Mouse (Mus musculus) neural tube, embryonic 11.5 days (tissue): ENCODE measurements around the gene Cfap97d1. TPM values are rescaled to one million over a fixed set of nuclear protein-coding genes. Genes with fewer than 3 reads are reported as not detected.

Experiments
- ATAC-seq: fragments of 200-750 bp; cut with Nextera tagmentation; 2 replicates; pipeline ENCODE4 v1.8.0; 2017; ENCODE audit warnings: moderate number of reproducible peaks, mild to moderate bottlenecking, moderate TSS enrichment, moderate library complexity; ENCODE audit not compliant: insufficient read depth, low FRiP score, low TSS enrichment
- DNase-seq: peaks from one replicate; pipeline ENCODE4 v3.0.0-alpha.2; 2015; ENCODE audit warnings: low spot score
- H3K27ac ChIP-seq: fragments of 300-500 bp; sonication (generic); 2 replicates; pipeline ENCODE4 v1.5.1; 2014; ENCODE audit warnings: low read depth, mild to moderate bottlenecking, low read length
- H3K27me3 ChIP-seq: fragments of 300-500 bp; sonication (generic); 2 replicates; pipeline ENCODE4 v1.6.1; 2014; ENCODE audit warnings: mild to moderate bottlenecking, low read length, mixed read lengths; ENCODE audit not compliant: control insufficient read depth, insufficient read depth
- H3K36me3 ChIP-seq: fragments of 300-500 bp; sonication (generic); 2 replicates; pipeline ENCODE4 v1.6.1; 2014; ENCODE audit warnings: mild to moderate bottlenecking, low read length, moderate library complexity, mixed read lengths; ENCODE audit not compliant: control insufficient read depth, insufficient read depth
- H3K4me1 ChIP-seq: fragments of 300-500 bp; sonication (generic); 2 replicates; pipeline ENCODE4 v1.6.1; 2014; ENCODE audit warnings: low read length, mixed read lengths; ENCODE audit not compliant: control insufficient read depth, insufficient read depth
- H3K4me2 ChIP-seq: fragments of 300-500 bp; sonication (generic); 2 replicates; pipeline ENCODE4 v1.6.1; 2014; ENCODE audit warnings: low read depth, mild to moderate bottlenecking, moderate library complexity
- H3K4me3 ChIP-seq: fragments of 300-500 bp; sonication (generic); 2 replicates; pipeline ENCODE4 v1.5.1; 2014; ENCODE audit warnings: low read depth, low read length
- H3K9ac ChIP-seq: fragments of 300-500 bp; sonication (generic); 2 replicates; pipeline ENCODE4 v1.6.1; 2014; ENCODE audit warnings: mild to moderate bottlenecking, low read length
- H3K9me3 ChIP-seq: fragments of 300-500 bp; sonication (generic); 2 replicates; pipeline ENCODE4 v1.6.1; 2016; ENCODE audit warnings: low read length; ENCODE audit not compliant: control insufficient read depth
- WGBS: fragments of 180-500 bp; shearing (Covaris S2); extraction: QIAGEN DNeasy Blood & Tissue Kit; methylation state at CpG from one replicate; pipeline ENCODE4 v1.1.7; 2014; 5-methylcytosine and 5-hydroxymethylcytosine counted together
- polyA plus RNA-seq: library from polyadenylated mRNA; unstranded; fragments of >200 nt; fragmentation: Nextera tagmentation; extraction: Ambion mirVana; gene quantifications from 2 replicates; pipeline ENCODE4 v1.2.1, GENCODE M21; 2014

Gene Cfap97d1
- polyA plus RNA-seq, 1 experiment from 2014 or later, result not detected

DNA sequence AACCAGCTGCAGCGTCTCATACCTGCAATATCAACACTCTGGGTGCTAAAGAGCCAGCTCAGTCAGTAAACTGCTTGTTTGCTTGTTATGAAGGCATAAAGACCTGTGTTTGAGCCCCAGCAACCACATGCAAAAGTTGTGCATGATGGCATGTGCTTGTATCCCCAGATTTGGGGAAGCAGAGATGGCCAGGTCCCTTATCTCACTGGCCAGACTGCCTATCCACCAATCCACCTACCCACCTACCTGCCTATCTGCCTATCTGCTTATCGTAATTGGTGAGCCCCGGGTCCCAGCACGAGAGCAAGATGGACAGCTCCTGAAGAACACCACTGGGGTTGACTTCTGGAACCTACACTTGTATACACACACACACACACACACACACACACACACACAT is 45.2 kb downstream of the Cfap97d1 start:
- H3K36me3 ChIP-seq, result no peaks in the 10 kb centered on the region
- ATAC-seq (no peak), DNase-seq (no peak)
- no peak overlapping the region for H3K4me3 ChIP-seq
- no peaks in the 10 kb centered on the region for H3K27me3 ChIP-seq
- peaks cover 24% of the 10 kb centered on the region for H3K4me1 ChIP-seq
- no peaks in the 10 kb centered on the region for H3K9me3 ChIP-seq
- H3K27ac ChIP-seq, result no peak overlapping the region
- H3K9ac ChIP-seq, result no peak overlapping the region
- no peak overlapping the region for H3K4me2 ChIP-seq
- WGBS, result 90% methylated on average over 4 of the region's 4 CpGs

DNA sequence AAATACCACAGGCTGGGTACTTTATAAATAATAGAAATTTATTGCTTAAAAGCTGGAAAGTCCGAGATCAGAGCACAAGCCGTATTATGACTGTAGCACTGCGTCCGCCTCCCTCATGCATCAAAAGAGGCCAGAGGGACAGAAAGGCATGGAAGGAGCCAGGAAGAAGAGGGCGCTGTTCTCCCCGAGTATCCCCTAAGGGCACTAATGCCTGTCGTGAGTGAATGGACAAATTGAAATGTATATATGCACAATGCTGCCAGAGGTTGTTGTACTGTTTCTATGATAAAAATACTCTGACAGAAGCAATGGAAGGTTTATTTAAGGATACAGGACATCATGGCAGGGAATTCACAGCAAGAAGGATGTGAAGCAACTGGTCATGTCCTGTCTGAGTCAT is 45.9 kb downstream of the Cfap97d1 start:
- H3K4me3 ChIP-seq, result no peak overlapping the region
- no peaks in the 10 kb centered on the region for H3K27me3 ChIP-seq
- peaks cover 21% of the 10 kb centered on the region for H3K4me1 ChIP-seq
- DNase-seq (no peak), ATAC-seq (no peak)
- no peak overlapping the region for H3K9ac ChIP-seq
- 40% methylated on average over 7 of the region's 7 CpGs for WGBS
- no peaks in the 10 kb centered on the region for H3K9me3 ChIP-seq
- no peak overlapping the region for H3K4me2 ChIP-seq
- no peak overlapping the region for H3K27ac ChIP-seq
- no peaks in the 10 kb centered on the region for H3K36me3 ChIP-seq

DNA sequence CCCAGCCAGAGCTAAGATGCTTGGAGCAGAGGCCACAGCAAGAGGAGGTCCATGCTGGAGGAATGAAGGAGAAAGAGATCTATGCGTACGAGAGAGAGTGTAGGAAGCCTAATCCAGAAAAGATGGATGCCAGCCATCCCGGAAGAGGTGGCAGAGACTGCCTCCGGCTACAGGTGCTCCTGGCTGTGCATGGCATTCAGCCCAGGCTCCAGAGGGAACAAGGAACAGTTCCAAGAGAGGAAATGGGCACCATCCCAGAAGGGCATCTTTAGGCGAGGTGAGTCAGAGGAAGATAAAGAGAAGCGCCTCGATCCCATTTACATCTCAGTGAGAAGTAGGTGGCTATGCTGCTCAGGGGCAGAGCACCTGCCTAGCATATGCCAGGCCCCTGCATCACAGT is 47.1 kb downstream of the Cfap97d1 start:
- DNase-seq (no peak), ATAC-seq (no peak)
- Histone ChIP-seq H3K36me3 (no peaks in the 10 kb centered on the region), H3K4me1 (peaks cover 10% of the 10 kb centered on the region), H3K27me3 (no peaks in the 10 kb centered on the region), H3K27ac (no peak overlapping the region), H3K9ac (no peak overlapping the region), H3K4me2 (no peak overlapping the region), H3K4me3 (no peak overlapping the region), H3K9me3 (no peaks in the 10 kb centered on the region)
- WGBS, result 86% methylated on average over 7 of the region's 7 CpGs

DNA sequence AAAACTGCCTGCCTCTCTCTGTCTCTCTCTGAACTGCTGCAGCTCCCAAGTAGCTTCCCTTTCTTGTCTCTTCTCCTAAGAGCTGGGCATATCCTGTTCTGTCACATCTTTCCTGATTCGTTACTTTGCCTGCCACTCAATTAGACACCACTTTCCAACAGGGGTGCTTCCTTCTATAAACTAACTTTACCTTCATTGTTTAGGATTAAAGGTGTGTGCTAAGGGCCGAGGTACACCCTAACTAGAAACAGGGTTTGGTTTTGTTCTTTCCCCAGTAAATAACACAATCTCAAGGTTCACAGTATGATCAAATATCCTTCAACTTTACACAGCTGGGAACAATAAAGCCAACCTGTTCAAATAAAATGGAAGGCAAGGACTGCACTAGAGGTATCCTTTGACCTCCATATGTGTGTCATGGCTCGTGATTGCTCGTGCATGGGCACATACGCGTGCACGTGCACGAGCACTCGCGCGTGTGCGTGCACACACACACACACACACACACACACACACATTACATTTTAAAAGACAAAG is 49.0 kb downstream of the Cfap97d1 start:
- Histone ChIP-seq H3K4me1 (0 out of 2 replicates have a peak, but pooled peaks cover 2% of the 10 kb centered on the region), H3K27ac (no peak overlapping the region), H3K4me3 (no peak overlapping the region), H3K27me3 (no peaks in the 10 kb centered on the region), H3K9ac (no peak overlapping the region), H3K4me2 (no peak overlapping the region), H3K9me3 (no peaks in the 10 kb centered on the region), H3K36me3 (no peaks in the 10 kb centered on the region)
- WGBS, result 91% methylated on average over 12 of the region's 12 CpGs
- ATAC-seq, result no peak
- DNase-seq, result no peak

DNA sequence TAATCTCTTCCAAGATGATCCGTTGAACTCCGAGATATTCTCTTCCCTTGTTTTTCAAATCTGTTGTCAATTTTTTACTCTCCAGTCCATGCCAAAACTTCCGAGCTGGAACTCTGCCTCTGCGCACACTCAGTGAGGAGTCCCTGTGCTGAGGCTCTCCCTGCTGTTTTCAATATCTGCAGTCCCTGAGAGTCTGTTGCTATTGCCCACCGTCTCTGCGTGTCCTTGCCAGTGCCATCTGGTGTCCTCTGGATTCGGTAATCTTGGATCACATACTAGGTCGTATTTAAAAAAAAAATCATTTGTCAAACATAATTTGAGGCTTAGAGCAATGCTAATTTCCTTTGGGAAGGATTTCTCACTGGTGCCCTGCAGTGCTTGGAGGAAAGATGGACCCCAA is 50.8 kb downstream of the Cfap97d1 start:
- no peaks in the 10 kb centered on the region for H3K4me1 ChIP-seq
- ATAC-seq (no peak), DNase-seq (no peak)
- no peaks in the 10 kb centered on the region for H3K36me3 ChIP-seq
- H3K4me3 ChIP-seq, result no peak overlapping the region
- H3K27me3 ChIP-seq, result no peaks in the 10 kb centered on the region
- no peak overlapping the region for H3K9ac ChIP-seq
- no peaks in the 10 kb centered on the region for H3K9me3 ChIP-seq
- H3K4me2 ChIP-seq, result no peak overlapping the region
- no peak overlapping the region for H3K27ac ChIP-seq
- WGBS, result 78% methylated on average over 8 of the region's 8 CpGs

DNA sequence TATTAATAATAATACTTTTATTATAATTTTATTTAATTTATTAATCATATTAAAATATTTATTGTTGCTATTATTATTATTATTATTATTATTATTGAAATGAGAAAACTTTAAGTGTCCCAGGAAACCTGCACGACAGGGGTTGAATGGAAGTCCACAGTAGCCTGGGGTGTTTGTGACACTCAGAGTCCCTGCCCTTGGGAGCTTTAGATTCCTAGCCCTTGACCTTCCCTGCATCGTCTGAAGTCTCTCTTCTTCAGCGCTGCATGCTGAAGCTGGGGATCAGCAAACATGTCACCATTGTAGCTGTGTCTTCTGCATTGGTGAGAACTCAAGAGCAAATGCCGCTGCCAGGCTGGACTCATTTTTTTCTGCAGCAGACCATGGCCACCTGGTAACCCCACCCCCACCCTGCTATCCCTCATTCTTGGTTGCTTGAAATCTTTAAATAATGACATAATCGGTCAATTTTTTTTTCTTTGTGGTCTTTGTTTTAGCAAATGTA is 51.4 kb downstream of the Cfap97d1 start:
- Histone ChIP-seq H3K4me2 (no peak overlapping the region), H3K27me3 (no peaks in the 10 kb centered on the region), H3K27ac (no peak overlapping the region), H3K9ac (no peak overlapping the region), H3K36me3 (no peaks in the 10 kb centered on the region), H3K4me3 (no peak overlapping the region), H3K9me3 (no peaks in the 10 kb centered on the region), H3K4me1 (no peaks in the 10 kb centered on the region)
- DNase-seq, result no peak
- 80% methylated on average over 5 of the region's 5 CpGs for WGBS
- no peak for ATAC-seq

DNA sequence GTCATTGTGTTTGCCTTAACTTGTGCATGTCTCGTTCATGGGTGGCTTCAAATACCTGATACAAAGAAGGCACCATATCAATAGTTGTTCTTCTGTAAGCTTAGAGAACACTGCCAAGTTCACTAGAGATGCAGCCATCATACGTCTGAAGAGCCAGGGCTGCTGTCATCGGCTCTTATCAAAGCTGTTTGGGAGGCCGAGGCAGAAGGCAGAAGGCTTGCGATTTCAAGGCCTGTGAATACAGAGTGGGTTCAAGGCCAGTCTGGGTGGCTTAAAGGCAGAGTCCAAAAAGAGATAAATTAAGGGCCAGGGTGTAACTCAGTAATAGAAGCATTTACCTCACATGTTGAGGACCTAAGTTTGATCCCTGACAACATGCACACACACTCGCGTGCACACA is 52.3 kb downstream of the Cfap97d1 start:
- DNase-seq (no peak), ATAC-seq (no peak)
- Histone ChIP-seq H3K4me1 (no peaks in the 10 kb centered on the region), H3K4me3 (no peak overlapping the region), H3K4me2 (no peak overlapping the region), H3K9ac (no peak overlapping the region), H3K9me3 (no peaks in the 10 kb centered on the region), H3K27ac (no peak overlapping the region), H3K36me3 (no peaks in the 10 kb centered on the region), H3K27me3 (no peaks in the 10 kb centered on the region)
- WGBS, result 84% methylated on average over 7 of the region's 7 CpGs

DNA sequence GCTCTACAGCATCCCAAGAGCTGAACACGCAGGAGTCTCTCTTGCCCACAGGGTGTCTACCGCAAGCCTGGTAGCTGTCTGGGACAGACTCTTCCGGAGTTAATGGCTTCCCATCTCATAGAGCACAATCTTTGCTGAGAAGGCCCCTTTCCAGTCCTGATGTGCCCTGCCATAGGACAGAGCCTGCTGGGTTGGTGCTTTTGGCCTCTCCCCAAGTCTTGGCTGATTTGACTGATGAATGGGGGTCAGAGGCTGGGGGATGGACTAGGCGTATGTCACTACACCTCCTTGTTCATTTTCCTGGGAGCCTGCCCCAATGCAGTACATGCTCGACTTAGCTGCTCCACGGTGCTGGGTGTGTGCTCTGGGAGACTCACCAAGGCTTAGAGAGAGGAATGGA is 53.7 kb downstream of the Cfap97d1 start:
- ATAC-seq (no peak), DNase-seq (no peak)
- 76% methylated on average over 6 of the region's 6 CpGs for WGBS
- H3K36me3 ChIP-seq, result no peaks in the 10 kb centered on the region
- no peak overlapping the region for H3K27ac ChIP-seq
- no peaks in the 10 kb centered on the region for H3K4me1 ChIP-seq
- H3K4me3 ChIP-seq, result no peak overlapping the region
- H3K4me2 ChIP-seq, result no peak overlapping the region
- no peak overlapping the region for H3K9ac ChIP-seq
- no peaks in the 10 kb centered on the region for H3K27me3 ChIP-seq
- H3K9me3 ChIP-seq, result no peaks in the 10 kb centered on the region

DNA sequence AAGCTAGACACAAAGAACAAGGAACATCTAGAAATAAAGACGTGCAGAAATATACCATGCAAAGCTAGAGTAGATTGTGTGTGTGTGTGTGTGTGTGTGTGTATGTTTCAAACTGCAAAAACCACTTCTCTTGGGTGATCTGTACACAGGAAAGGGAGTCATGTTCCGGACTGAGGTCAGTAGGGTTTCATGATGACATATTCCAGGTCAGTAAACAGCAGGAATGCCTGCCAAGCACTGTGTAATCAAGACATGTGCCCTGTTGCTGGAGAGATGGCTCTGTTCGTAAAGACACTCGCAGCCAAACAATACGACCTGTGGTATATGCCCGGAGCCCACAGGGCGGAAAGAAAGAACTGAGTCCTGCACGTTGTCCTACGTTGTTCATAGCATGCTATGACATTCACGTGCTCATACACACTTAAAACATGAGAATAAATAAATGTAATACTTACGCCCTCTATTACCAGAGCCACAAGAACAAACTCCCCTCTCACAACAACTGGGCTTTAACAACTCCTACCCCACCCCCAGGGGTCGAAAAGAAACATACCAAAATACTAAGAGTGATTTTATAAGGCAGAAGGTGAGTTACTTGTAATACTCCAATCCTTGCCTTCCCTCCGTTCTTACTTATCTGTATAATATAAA is 55.5 kb downstream of the Cfap97d1 start:
- Histone ChIP-seq H3K36me3 (no peaks in the 10 kb centered on the region), H3K9me3 (no peaks in the 10 kb centered on the region), H3K4me3 (no peak overlapping the region), H3K27ac (no peak overlapping the region), H3K9ac (no peak overlapping the region), H3K27me3 (no peaks in the 10 kb centered on the region), H3K4me1 (no peaks in the 10 kb centered on the region), H3K4me2 (no peak overlapping the region)
- DNase-seq (no peak), ATAC-seq (peak; percentile 6; the same call in 1 of the 2 replicates)
- 57% methylated on average over 13 of the region's 13 CpGs for WGBS
